Mouse (Mus musculus) myocyte (in vitro differentiated cells): ENCODE measurements around the gene Bmpr1a. TPM values are rescaled to one million over a fixed set of nuclear protein-coding genes. Genes with fewer than 3 reads are reported as not detected.
A peak's percentile ranks its signal among the peaks of the same experiment; 100 is the strongest.

Source experiments
- H3K27me3 ChIP-seq: one replicate; pipeline ENCODE4 v1.6.1; 2011; ENCODE audit not compliant: control insufficient read depth, insufficient read depth, insufficient read length
- H3K36me3 ChIP-seq: one replicate; pipeline ENCODE4 v1.6.1; 2011; ENCODE audit not compliant: control insufficient read depth, insufficient read depth
- H3K4me2 ChIP-seq: one replicate; pipeline ENCODE4 v1.6.1; 2011; ENCODE audit warnings: low read depth, control low read depth
- H3K4me3 ChIP-seq: one replicate; pipeline ENCODE4 v1.5.1; 2011; ENCODE audit warnings: mild to moderate bottlenecking, control low read depth, moderate library complexity
- H3K79me2 ChIP-seq: one replicate; pipeline ENCODE4 v1.6.1; 2011; ENCODE audit not compliant: control insufficient read depth, insufficient read depth
- H3ac ChIP-seq: one replicate; pipeline ENCODE4 v1.6.1; 2011; ENCODE audit not compliant: control insufficient read depth, insufficient read length
- CEBPB ChIP-seq: IDR thresholded peaks from 2 replicates; pipeline ENCODE4 v1.6.1; 2011; ENCODE audit warnings: mild to moderate bottlenecking, moderate library complexity; ENCODE audit not compliant: poor library complexity, insufficient read depth, severe bottlenecking
- E2F4 ChIP-seq: IDR thresholded peaks from one replicate; pipeline ENCODE4 v1.6.1; 2011; ENCODE audit warnings: mild to moderate bottlenecking, control low read depth, moderate library complexity; ENCODE audit not compliant: insufficient read depth
- MAX ChIP-seq: IDR thresholded peaks from one replicate; pipeline ENCODE4 v1.6.1; 2011; ENCODE audit warnings: low read depth, mild to moderate bottlenecking, control low read depth
- MYOD1 ChIP-seq, 3 experiments: IDR thresholded peaks; one replicate each; pipeline ENCODE4 v1.6.1; 2011; ENCODE audit warnings: control low read depth in 2 of 3, low read depth in 2 of 3, mild to moderate bottlenecking in 2 of 3, moderate library complexity in 1 of 3; ENCODE audit not compliant: insufficient read length in 2 of 3, control insufficient read depth in 1 of 3
- MYOG ChIP-seq, 3 experiments: IDR thresholded peaks; one replicate each; pipeline ENCODE4 v1.6.1; 2011; ENCODE audit warnings: control low read depth in 2 of 3, low read depth in 2 of 3, mild to moderate bottlenecking in 2 of 3; ENCODE audit not compliant: insufficient read length in 2 of 3, control insufficient read depth in 1 of 3, insufficient read depth in 1 of 3
- POLR2A ChIP-seq: IDR thresholded peaks from one replicate; pipeline ENCODE4 v1.6.1; 2011; ENCODE audit warnings: low read depth, mild to moderate bottlenecking, control low read depth, moderate library complexity; ENCODE audit not compliant: insufficient read length
- POLR2AphosphoS2 ChIP-seq: IDR thresholded peaks from one replicate; pipeline ENCODE4 v1.6.1; 2011; ENCODE audit warnings: low read depth, control low read depth; ENCODE audit not compliant: insufficient read length
- REST ChIP-seq: IDR thresholded peaks from one replicate; pipeline ENCODE4 v1.6.1; 2011; ENCODE audit warnings: mild to moderate bottlenecking, control low read depth, moderate library complexity; ENCODE audit not compliant: insufficient read depth, insufficient read length
- SRF ChIP-seq: IDR thresholded peaks from one replicate; pipeline ENCODE4 v1.6.1; 2011; ENCODE audit warnings: low read depth; ENCODE audit not compliant: control insufficient read depth, insufficient read length
- TCF12 ChIP-seq: IDR thresholded peaks from one replicate; pipeline ENCODE4 v1.6.1; 2011; ENCODE audit warnings: mild to moderate bottlenecking, control low read depth; ENCODE audit not compliant: poor library complexity, insufficient read depth, severe bottlenecking
- TCF3 ChIP-seq: IDR thresholded peaks from one replicate; pipeline ENCODE4 v1.6.1; 2011; ENCODE audit warnings: low read depth, control low read depth; ENCODE audit not compliant: insufficient read length
- USF1 ChIP-seq: IDR thresholded peaks from one replicate; pipeline ENCODE4 v1.6.1; 2011; ENCODE audit warnings: low read depth, mild to moderate bottlenecking, control low read depth, moderate library complexity
- polyA plus RNA-seq: library from polyadenylated mRNA; unstranded; fragments of >200 nt; fragmentation: generic; extraction: Trizol; gene quantifications from one replicate; pipeline ENCODE4 v1.2.1, GENCODE M21; 2012; ENCODE audit warnings: missing spikeins

Bmpr1a gene
- polyA plus RNA-seq, 1 experiment = 10.5 TPM

DNA sequence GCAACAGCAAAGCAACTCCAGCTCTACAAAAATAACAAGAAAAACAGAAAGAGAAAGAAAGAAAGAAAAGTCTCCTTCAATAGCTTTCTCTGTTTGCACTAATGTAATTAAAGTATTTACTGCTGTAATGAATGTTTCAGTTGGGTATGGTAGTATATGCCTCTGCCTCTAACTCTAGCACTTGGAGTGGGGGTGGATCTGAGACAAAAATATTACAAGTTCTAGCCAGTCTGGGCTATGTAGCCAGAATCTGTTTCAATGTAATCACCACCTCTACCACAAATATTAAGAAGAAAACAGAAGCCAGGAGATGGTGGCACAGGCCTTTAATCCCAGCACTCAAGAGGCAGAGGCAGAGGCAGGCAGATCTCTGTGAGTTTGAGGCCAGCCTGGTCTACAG, 54.7 kb downstream of the Bmpr1a start:
- Histone ChIP-seq H3K79me2 (peaks cover 38% of the 10 kb centered on the region), H3K4me3 (no peak overlapping the region), H3K27me3 (no peaks in the 10 kb centered on the region), H3K4me2 (peak overlapping the region; percentile 32), H3K36me3 (peaks cover 11% of the 10 kb centered on the region), H3ac (no peak overlapping the region)
- TF ChIP-seq MYOD1 (IDR thresholded peaks at IDR 0.05; ENCODE audit: control insufficient read depth in 1 of 3, insufficient read length in 2 of 3, low read depth in 2 of 3) = no peak

DNA sequence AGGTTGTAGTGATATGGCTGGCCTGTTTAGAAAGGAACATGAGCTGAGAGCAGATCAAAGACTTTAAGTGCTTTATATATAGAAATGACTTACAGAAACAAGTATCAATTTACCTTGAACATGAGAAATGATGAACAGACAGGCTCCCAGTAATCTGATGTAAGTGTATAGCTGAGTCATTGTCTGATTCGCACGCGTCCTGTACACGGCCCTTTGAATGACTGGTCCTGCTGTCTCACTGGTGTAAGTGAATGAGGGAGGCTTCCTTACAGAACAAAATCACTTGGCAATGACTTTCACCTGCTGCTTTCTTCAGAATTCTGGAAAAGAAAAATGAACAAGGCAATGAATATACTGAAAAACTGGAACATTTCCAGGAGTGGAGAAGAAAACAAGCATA, 55.5 kb downstream of the Bmpr1a start:
- peak overlapping the region; percentile 32 for H3K4me2 ChIP-seq
- peaks cover 38% of the 10 kb centered on the region for H3K79me2 ChIP-seq
- no peak for TF ChIP-seq POLR2AphosphoS2
- TF ChIP-seq TCF12 = no peak
- no peak for TF ChIP-seq MYOD1 (IDR thresholded peaks at IDR 0.05; ENCODE audit: control insufficient read depth in 1 of 3, insufficient read length in 2 of 3, low read depth in 2 of 3)
- no peak for TF ChIP-seq POLR2A
- no peak for TF ChIP-seq CEBPB
- TF ChIP-seq TCF3 = no peak
- no peak for TF ChIP-seq REST
- TF ChIP-seq SRF = no peak
- H3K4me3 ChIP-seq = no peak overlapping the region
- H3K27me3 ChIP-seq = no peaks in the 10 kb centered on the region
- no peak overlapping the region for H3ac ChIP-seq
- H3K36me3 ChIP-seq = peaks cover 12% of the 10 kb centered on the region

DNA sequence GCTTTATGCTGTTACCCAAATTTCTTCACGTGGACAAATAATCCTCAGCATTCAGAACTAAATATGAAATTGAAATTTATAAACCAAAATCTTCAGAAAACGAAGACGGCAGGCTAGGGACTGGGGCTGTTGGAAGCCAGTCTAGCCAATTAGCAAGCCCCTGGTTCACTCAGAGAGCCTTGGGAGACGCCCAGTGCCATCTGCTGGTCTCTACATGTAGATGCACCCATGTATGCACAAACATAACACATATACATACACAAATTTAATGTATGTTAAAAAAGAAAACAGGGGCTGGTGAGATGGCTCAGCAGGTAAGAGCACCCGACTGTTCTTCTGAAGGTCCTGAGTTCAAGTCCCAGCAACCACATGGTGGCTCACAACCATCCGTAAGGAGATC, 56.5 kb downstream of the Bmpr1a start:
- Histone ChIP-seq H3K36me3 (peaks cover 12% of the 10 kb centered on the region), H3K4me3 (no peak overlapping the region), H3K79me2 (peaks cover 32% of the 10 kb centered on the region), H3K27me3 (no peaks in the 10 kb centered on the region), H3ac (no peak overlapping the region), H3K4me2 (no peak overlapping the region)
- TF ChIP-seq POLR2AphosphoS2 = no peak
- TF ChIP-seq SRF = no peak
- no peak for TF ChIP-seq CEBPB
- TF ChIP-seq TCF12 = no peak
- no peak for TF ChIP-seq POLR2A
- no peak for TF ChIP-seq MAX
- no peak for TF ChIP-seq REST
- TF ChIP-seq TCF3 = no peak
- TF ChIP-seq MYOD1 (IDR thresholded peaks at IDR 0.05; ENCODE audit: control insufficient read depth in 1 of 3, insufficient read length in 2 of 3, low read depth in 2 of 3) = no peak
- TF ChIP-seq USF1 = no peak
- no peak for TF ChIP-seq E2F4
- TF ChIP-seq MYOG (IDR thresholded peaks at IDR 0.05; ENCODE audit: control insufficient read depth in 1 of 3, insufficient read depth in 1 of 3, insufficient read length in 2 of 3, low read depth in 2 of 3) = no peak

DNA sequence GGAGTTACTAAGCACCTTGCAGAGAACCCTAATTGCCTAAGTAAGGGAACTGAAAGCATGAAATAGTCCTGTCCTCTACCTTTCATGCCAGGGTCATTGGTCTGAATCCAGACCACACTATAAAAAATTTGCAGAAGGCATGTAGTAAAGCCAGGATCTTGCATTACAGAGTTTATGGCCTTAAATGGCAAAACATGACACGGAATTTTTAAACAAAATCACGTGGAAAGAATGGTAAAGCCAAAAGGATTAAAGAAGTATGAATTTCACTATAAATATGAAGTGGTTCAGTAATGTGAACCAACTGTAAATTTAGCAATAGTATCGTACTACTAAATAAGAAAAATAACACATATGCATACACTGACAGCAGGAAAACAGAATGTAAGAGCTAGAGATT, 57.8 kb downstream of the Bmpr1a start:
- Histone ChIP-seq H3K4me2 (no peak overlapping the region), H3K36me3 (peaks cover 17% of the 10 kb centered on the region), H3ac (no peak overlapping the region), H3K27me3 (no peaks in the 10 kb centered on the region), H3K4me3 (no peak overlapping the region), H3K79me2 (peaks cover 20% of the 10 kb centered on the region)
- TF ChIP-seq E2F4 = no peak

DNA sequence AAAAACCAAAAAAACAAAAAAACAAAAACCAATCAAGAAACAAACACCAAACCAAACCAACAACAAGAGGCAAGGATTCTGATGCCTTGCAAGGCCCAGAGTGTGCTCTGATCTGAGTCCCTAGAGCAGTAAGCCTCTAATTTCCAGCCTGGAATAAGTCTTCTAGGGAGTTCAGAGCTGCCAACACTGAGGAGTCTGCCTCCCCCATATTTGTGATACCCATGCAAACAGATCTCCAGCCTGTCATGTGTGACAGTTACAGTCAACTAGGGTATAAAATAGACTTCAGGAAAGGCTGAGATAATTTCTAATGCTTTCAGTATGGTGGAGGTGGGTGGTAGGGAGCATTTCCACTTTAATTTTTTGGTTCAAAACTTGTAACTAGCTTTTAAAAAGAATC, 58.2 kb downstream of the Bmpr1a start:
- peak overlapping the region; percentile 60 for H3K4me2 ChIP-seq
- H3K36me3 ChIP-seq = peaks cover 17% of the 10 kb centered on the region
- no peak for TF ChIP-seq REST
- no peak for TF ChIP-seq MYOG (IDR thresholded peaks at IDR 0.05; ENCODE audit: control insufficient read depth in 1 of 3, insufficient read depth in 1 of 3, insufficient read length in 2 of 3, low read depth in 2 of 3)
- no peak for TF ChIP-seq TCF12
- no peak for TF ChIP-seq POLR2A
- no peak for TF ChIP-seq TCF3
- no peak for TF ChIP-seq SRF
- TF ChIP-seq CEBPB = no peak
- no peak for TF ChIP-seq MYOD1 (IDR thresholded peaks at IDR 0.05; ENCODE audit: control insufficient read depth in 1 of 3, insufficient read length in 2 of 3, low read depth in 2 of 3)
- no peak for TF ChIP-seq USF1
- no peak for TF ChIP-seq POLR2AphosphoS2
- TF ChIP-seq MAX = no peak
- no peak for TF ChIP-seq E2F4
- no peaks in the 10 kb centered on the region for H3K27me3 ChIP-seq
- H3K79me2 ChIP-seq = peaks cover 16% of the 10 kb centered on the region
- no peak overlapping the region for H3K4me3 ChIP-seq
- H3ac ChIP-seq = no peak overlapping the region
